Comparison of ENCODE assay signal across 9 mouse cellular contexts in the genomic region with DNA sequence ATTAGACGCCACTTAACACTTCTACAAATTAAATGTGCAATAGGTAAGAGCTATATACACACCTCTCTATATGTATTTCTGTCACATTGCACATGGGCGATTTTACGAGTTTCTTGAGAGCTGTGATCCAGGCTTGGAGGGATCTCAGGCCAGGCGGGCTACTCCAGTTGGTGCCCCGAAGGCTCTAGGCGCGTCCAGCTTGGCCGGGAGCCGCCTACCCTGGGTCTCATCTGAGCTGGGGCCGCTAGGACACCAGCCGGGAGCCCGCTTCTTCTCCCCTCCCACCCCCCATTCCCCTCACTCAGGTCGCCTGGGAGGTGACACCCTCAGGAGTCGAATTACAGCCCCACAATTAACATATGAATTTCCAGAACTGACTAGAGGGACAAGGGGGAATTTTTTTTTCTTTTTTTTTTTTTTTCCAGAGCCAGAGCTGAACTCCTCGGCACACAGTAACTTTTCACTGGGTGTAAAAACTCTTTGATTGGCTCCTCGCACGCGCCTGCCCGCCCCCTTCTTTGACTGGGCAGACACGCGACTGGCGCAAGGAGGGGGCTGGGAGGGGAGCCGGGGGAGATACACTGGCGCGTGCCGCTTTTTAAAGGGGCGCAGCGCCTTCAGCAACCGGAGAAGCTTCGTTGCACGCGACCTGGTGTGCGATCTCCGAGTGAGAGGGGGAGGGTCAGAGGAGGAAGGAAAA. TPM values are rescaled to one million over a fixed set of nuclear protein-coding genes. Genes with fewer than 3 reads are reported as not detected.
A peak's percentile ranks its signal among the peaks of the same experiment; 100 is the strongest.
DNase-seq lines count a peak whose midpoint lies in the region; ATAC-seq and TF ChIP-seq lines count a peak whose summit lies in the region.
"Had no signal": no experiment of that assay in that cellular context is flagged by ENCODE, and none has a peak within 500 bp of the region (broad histone marks: within the 10 kb centered on the region; RNA-seq: fewer than 3 reads in every experiment).

Gene Atoh1, plus strand, starts transcription at position 627 of the 700 bp plus-strand sequence.

- WGBS in heart, embryonic 11.5 days (ENCODE audit: insufficient replicate concordance) = under 1% methylated on average over 34 of the region's 34 CpGs
- WGBS in kidney, embryonic 15.5 days = under 1% methylated on average over 34 of the region's 34 CpGs
- WGBS in lung, postnatal 0 days = 0% methylated on average over 34 of the region's 34 CpGs
- under 1% methylated on average over 34 of the region's 34 CpGs for WGBS in stomach, embryonic 14.5 days

- peak; percentile 65 for ATAC-seq in heart, embryonic 11.5 days (replicated peaks; ENCODE audit: insufficient number of reproducible peaks, low FRiP score, low TSS enrichment)
- ATAC-seq in kidney, embryonic 15.5 days (replicated peaks; ENCODE audit: low FRiP score) = peak; percentile 87
- peak; percentile 68 for ATAC-seq in lung, postnatal 0 days
- ATAC-seq in stomach, embryonic 14.5 days (ENCODE audit: insufficient number of reproducible peaks, insufficient read depth, low FRiP score, low read depth) = peak; percentile 81; the same call in 1 of the 2 replicates

- H3K36me3 ChIP-seq in ES-Bruce4 (ENCODE audit: control insufficient read depth, insufficient read depth, low read length, poor library complexity, severe bottlenecking) = no peaks in the 10 kb centered on the region
- no peaks in the 10 kb centered on the region for H3K36me3 ChIP-seq in heart, embryonic 11.5 days (ENCODE audit: control insufficient read depth, insufficient read depth, low read length)
- H3K36me3 ChIP-seq in kidney, embryonic 15.5 days = no peaks in the 10 kb centered on the region
- H3K36me3 ChIP-seq in lung, postnatal 0 days (ENCODE audit: insufficient read depth, low read length) = no peaks in the 10 kb centered on the region
- no peaks in the 10 kb centered on the region for H3K36me3 ChIP-seq in stomach, embryonic 14.5 days (ENCODE audit: control insufficient read depth, insufficient read depth, low read length)

- no peak within 1 kb of the TSS for H3K27ac ChIP-seq in ES-Bruce4 (ENCODE audit: insufficient read depth, low read length)
- H3K27ac ChIP-seq in heart, embryonic 11.5 days (ENCODE audit: low read depth, low read length) = no peak within 1 kb of the TSS
- no peak within 1 kb of the TSS for H3K27ac ChIP-seq in kidney, embryonic 15.5 days
- no peak within 1 kb of the TSS for H3K27ac ChIP-seq in lung, postnatal 0 days (ENCODE audit: low read length)
- no peak within 1 kb of the TSS for H3K27ac ChIP-seq in stomach, embryonic 14.5 days (ENCODE audit: low read length)

- no peaks in the 10 kb centered on the region for H3K9me3 ChIP-seq in ES-Bruce4 (replicated peaks; ENCODE audit: control insufficient read depth, insufficient read depth, low read length, poor library complexity, severe bottlenecking)
- H3K9me3 ChIP-seq in heart, embryonic 11.5 days (replicated peaks; ENCODE audit: control insufficient read depth, low read length) = no peaks in the 10 kb centered on the region
- no peaks in the 10 kb centered on the region for H3K9me3 ChIP-seq in kidney, embryonic 15.5 days (replicated peaks)
- H3K9me3 ChIP-seq in lung, postnatal 0 days (ENCODE audit: low read length) = no peaks in the 10 kb centered on the region
- no peaks in the 10 kb centered on the region; the same call in 1 of the 2 replicates for H3K9me3 ChIP-seq in stomach, embryonic 14.5 days (ENCODE audit: control insufficient read depth, low read depth, low read length)

- H3K4me3 ChIP-seq in ES-Bruce4 (ENCODE audit: low read depth, low read length) = peak within 1 kb of the TSS; percentile 72
- peak within 1 kb of the TSS; percentile 52 for H3K4me3 ChIP-seq in heart, embryonic 11.5 days (ENCODE audit: low read depth, low read length)
- H3K4me3 ChIP-seq in kidney, embryonic 15.5 days (replicated peaks) = peak within 1 kb of the TSS; percentile 44
- peak within 1 kb of the TSS; percentile 41 for H3K4me3 ChIP-seq in lung, postnatal 0 days (ENCODE audit: low read depth, low read length)
- peak within 1 kb of the TSS; percentile 38 for H3K4me3 ChIP-seq in stomach, embryonic 14.5 days (ENCODE audit: low read depth, low read length)

- peaks cover 15% of the 10 kb centered on the region for H3K27me3 ChIP-seq in ES-Bruce4 (ENCODE audit: control insufficient read depth, insufficient read depth, low read length, poor library complexity, severe bottlenecking)
- peaks cover 53% of the 10 kb centered on the region for H3K27me3 ChIP-seq in heart, embryonic 11.5 days (ENCODE audit: control insufficient read depth, insufficient read depth, low read length)
- H3K27me3 ChIP-seq in kidney, embryonic 15.5 days = peaks cover 70% of the 10 kb centered on the region
- H3K27me3 ChIP-seq in lung, postnatal 0 days (replicated peaks; ENCODE audit: insufficient read depth, low read length) = peaks cover 40% of the 10 kb centered on the region
- H3K27me3 ChIP-seq in stomach, embryonic 14.5 days (ENCODE audit: control insufficient read depth, insufficient read depth, low read length) = peaks cover 44% of the 10 kb centered on the region

- no peaks in the 10 kb centered on the region for H3K4me1 ChIP-seq in ES-Bruce4 (ENCODE audit: control insufficient read depth, insufficient read depth, low read length)
- H3K4me1 ChIP-seq in heart, embryonic 11.5 days (ENCODE audit: control insufficient read depth, insufficient read depth, low read length) = peaks cover 4% of the 10 kb centered on the region; the same call in 1 of the 2 replicates
- H3K4me1 ChIP-seq in kidney, embryonic 15.5 days = peaks cover 30% of the 10 kb centered on the region
- H3K4me1 ChIP-seq in lung, postnatal 0 days (ENCODE audit: insufficient read depth, low read depth, low read length) = peaks cover 11% of the 10 kb centered on the region
- peaks cover 15% of the 10 kb centered on the region; the same call in 1 of the 2 replicates for H3K4me1 ChIP-seq in stomach, embryonic 14.5 days (ENCODE audit: control insufficient read depth, insufficient read depth, low read length)

- H3K9ac ChIP-seq in ES-Bruce4 (ENCODE audit: low read depth, poor library complexity, severe bottlenecking) = no peak within 1 kb of the TSS
- H3K9ac ChIP-seq in heart, embryonic 11.5 days (ENCODE audit: low read depth, low read length) = no peak within 1 kb of the TSS
- 0 out of 2 replicates have a peak within 1 kb of the TSS, but pooled peaks have one; percentile 4 for H3K9ac ChIP-seq in kidney, embryonic 15.5 days
- H3K9ac ChIP-seq in lung, postnatal 0 days (replicated peaks; ENCODE audit: low read depth) = no peak within 1 kb of the TSS
- H3K9ac ChIP-seq in stomach, embryonic 14.5 days (replicated peaks; ENCODE audit: low read depth, low read length) = no peak within 1 kb of the TSS

- TF ChIP-seq POLR2A in ES-Bruce4 (IDR thresholded peaks at IDR 0.05; ENCODE audit: insufficient read depth, low read length) = no peak

- TF ChIP-seq EP300 in ES-Bruce4 (IDR thresholded peaks at IDR 0.05; ENCODE audit: insufficient read depth, low read depth, low read length) = 0 out of 2 replicates have a peak, but pooled peaks have one; percentile 5
- TF ChIP-seq EP300 in lung, postnatal 0 days (IDR thresholded peaks at IDR 0.05) = no peak

- peak; percentile 76 for DNase-seq in adrenal gland, postnatal 25 days
- peak; percentile 34 for DNase-seq in lung, postnatal 0 days (ENCODE audit: low spot score)
- no peak for DNase-seq in B cell, adult 2 months
- DNase-seq in urinary bladder, adult 18-20 months (ENCODE audit: low spot score in 2 of 2) = no peak

- no peak for TF ChIP-seq CTCF in ES-Bruce4 (IDR thresholded peaks at IDR 0.05; ENCODE audit: low read depth, low read length)
- no peak for TF ChIP-seq CTCF in lung, postnatal 0 days (IDR thresholded peaks at IDR 0.05)

- peak within 1 kb of the TSS; percentile 89 for H3K4me2 ChIP-seq in heart, embryonic 11.5 days
- peak within 1 kb of the TSS; percentile 83 for H3K4me2 ChIP-seq in kidney, embryonic 15.5 days
- peak within 1 kb of the TSS; percentile 72 for H3K4me2 ChIP-seq in lung, postnatal 0 days (replicated peaks; ENCODE audit: low read depth, low read length)
- peak within 1 kb of the TSS; percentile 80 for H3K4me2 ChIP-seq in stomach, embryonic 14.5 days (replicated peaks; ENCODE audit: low read depth, low read length)

RNA-seq across cellular contexts. Expression of gene Atoh1, which starts in this region (rescaled TPM):
- not detected in 2 replicates for polyA plus RNA-seq in ES-Bruce4 (2011; ENCODE audit: insufficient read depth, insufficient read length, low read depth, missing spikeins)
- not detected in 2 replicates for total RNA-seq in adrenal gland, postnatal 25 days (2021)
- polyA plus RNA-seq in heart, embryonic 11.5 days (2014; fragmentation: Nextera tagmentation; extraction: Ambion mirVana) = not detected in 2 replicates
- 0.62 TPM in 1 of 2 replicates, not detected in the other for polyA plus RNA-seq in kidney, embryonic 15.5 days (2015; fragmentation: Nextera tagmentation; extraction: Ambion mirVana)
- not detected in 2 replicates for polyA plus RNA-seq in lung, postnatal 0 days (2015; fragmentation: Nextera tagmentation; extraction: Ambion mirVana)
- polyA plus RNA-seq in stomach, embryonic 14.5 days (2014; fragmentation: Nextera tagmentation; extraction: Ambion mirVana) = 0.38 TPM in 1 of 2 replicates, not detected in the other
- total RNA-seq: neutrophil, adult 5-6 weeks had no signal

Comparison
In these comparisons a context has a peak if more than half of its experiments do, and no peak if none do; other contexts are left out.
1. Peak in DNase-seq in adrenal gland, postnatal 25 days; RNA of the gene not detected or under 1 TPM.
2. Peak in ATAC-seq, H3K4me3 ChIP-seq and H3K4me2 ChIP-seq in heart, embryonic 11.5 days; RNA of the gene not detected or under 1 TPM.
3. Peak in ATAC-seq, H3K4me3 ChIP-seq, H3K9ac ChIP-seq and H3K4me2 ChIP-seq in kidney, embryonic 15.5 days; RNA of the gene not detected or under 1 TPM.
4. Peak in DNase-seq, ATAC-seq, H3K4me3 ChIP-seq and H3K4me2 ChIP-seq in lung, postnatal 0 days; RNA of the gene not detected or under 1 TPM.
5. Peak in ATAC-seq, H3K4me3 ChIP-seq and H3K4me2 ChIP-seq in stomach, embryonic 14.5 days; RNA of the gene not detected or under 1 TPM.